Mouse (Mus musculus) embryonic facial prominence, embryonic 11.5 days (tissue): ENCODE data around the gene Clk3. TPM values are rescaled to one million over a fixed set of nuclear protein-coding genes. Genes with fewer than 3 reads are reported as not detected.

Experiments
- ATAC-seq: fragments of 200-750 bp; cut with Nextera tagmentation; replicated peaks from 2 replicates; pipeline ENCODE4 v1.8.0; 2017; ENCODE audit warnings: low read depth; ENCODE audit not compliant: insufficient number of reproducible peaks, low FRiP score, low TSS enrichment
- DNase-seq: peaks from one replicate; pipeline ENCODE4 v3.0.0-alpha.2; 2015; ENCODE audit warnings: low spot score
- H3K27ac ChIP-seq: fragments of 300-500 bp; sonication (generic); replicated peaks from 2 replicates; pipeline ENCODE4 v1.5.1; 2014; ENCODE audit warnings: mild to moderate bottlenecking, low read depth, low read length, control low read depth
- H3K27me3 ChIP-seq: fragments of 300-500 bp; sonication (generic); 2 replicates; pipeline ENCODE4 v1.6.1; 2014; ENCODE audit warnings: mild to moderate bottlenecking, low read length, moderate library complexity, mixed read lengths; ENCODE audit not compliant: control insufficient read depth, insufficient read depth
- H3K36me3 ChIP-seq: fragments of 300-500 bp; sonication (generic); replicated peaks from 2 replicates; pipeline ENCODE4 v1.6.1; 2014; ENCODE audit warnings: low read depth, mild to moderate bottlenecking, low read length, moderate library complexity, mixed read lengths; ENCODE audit not compliant: control insufficient read depth, insufficient read depth
- H3K4me1 ChIP-seq: fragments of 300-500 bp; sonication (generic); 2 replicates; pipeline ENCODE4 v1.6.1; 2014; ENCODE audit warnings: low read length, mixed read lengths; ENCODE audit not compliant: control insufficient read depth, insufficient read depth
- H3K4me2 ChIP-seq: fragments of 300-500 bp; sonication (generic); 2 replicates; pipeline ENCODE4 v1.6.1; 2014; ENCODE audit warnings: low read depth, mild to moderate bottlenecking, control low read depth, low read length, moderate library complexity
- H3K4me3 ChIP-seq: fragments of 300-500 bp; sonication (generic); 2 replicates; pipeline ENCODE4 v1.5.1; 2014; ENCODE audit warnings: low read depth, low read length, control low read depth
- H3K9ac ChIP-seq: fragments of 300-500 bp; sonication (generic); replicated peaks from 2 replicates; pipeline ENCODE4 v1.6.1; 2014; ENCODE audit warnings: mild to moderate bottlenecking, control low read depth, low read length
- H3K9me3 ChIP-seq: fragments of 300-500 bp; sonication (generic); replicated peaks from 2 replicates; pipeline ENCODE4 v1.6.1; 2016; ENCODE audit warnings: mild to moderate bottlenecking, low read length, inconsistent platforms, mixed read lengths; ENCODE audit not compliant: control insufficient read depth
- WGBS: fragments of 180-500 bp; shearing (Covaris S2); extraction: QIAGEN DNeasy Blood & Tissue Kit; methylation state at CpG from one replicate; pipeline ENCODE4 v1.1.7; 2014; 5-methylcytosine and 5-hydroxymethylcytosine counted together
- polyA plus RNA-seq: library from polyadenylated mRNA; unstranded; fragments of >200 nt; fragmentation: Nextera tagmentation; extraction: Ambion mirVana; gene quantifications from 2 replicates; pipeline ENCODE4 v1.2.1, GENCODE M21; 2014

Clk3 gene
- polyA plus RNA-seq: 70.0 and 79.3 TPM in 2 replicates

DNA sequence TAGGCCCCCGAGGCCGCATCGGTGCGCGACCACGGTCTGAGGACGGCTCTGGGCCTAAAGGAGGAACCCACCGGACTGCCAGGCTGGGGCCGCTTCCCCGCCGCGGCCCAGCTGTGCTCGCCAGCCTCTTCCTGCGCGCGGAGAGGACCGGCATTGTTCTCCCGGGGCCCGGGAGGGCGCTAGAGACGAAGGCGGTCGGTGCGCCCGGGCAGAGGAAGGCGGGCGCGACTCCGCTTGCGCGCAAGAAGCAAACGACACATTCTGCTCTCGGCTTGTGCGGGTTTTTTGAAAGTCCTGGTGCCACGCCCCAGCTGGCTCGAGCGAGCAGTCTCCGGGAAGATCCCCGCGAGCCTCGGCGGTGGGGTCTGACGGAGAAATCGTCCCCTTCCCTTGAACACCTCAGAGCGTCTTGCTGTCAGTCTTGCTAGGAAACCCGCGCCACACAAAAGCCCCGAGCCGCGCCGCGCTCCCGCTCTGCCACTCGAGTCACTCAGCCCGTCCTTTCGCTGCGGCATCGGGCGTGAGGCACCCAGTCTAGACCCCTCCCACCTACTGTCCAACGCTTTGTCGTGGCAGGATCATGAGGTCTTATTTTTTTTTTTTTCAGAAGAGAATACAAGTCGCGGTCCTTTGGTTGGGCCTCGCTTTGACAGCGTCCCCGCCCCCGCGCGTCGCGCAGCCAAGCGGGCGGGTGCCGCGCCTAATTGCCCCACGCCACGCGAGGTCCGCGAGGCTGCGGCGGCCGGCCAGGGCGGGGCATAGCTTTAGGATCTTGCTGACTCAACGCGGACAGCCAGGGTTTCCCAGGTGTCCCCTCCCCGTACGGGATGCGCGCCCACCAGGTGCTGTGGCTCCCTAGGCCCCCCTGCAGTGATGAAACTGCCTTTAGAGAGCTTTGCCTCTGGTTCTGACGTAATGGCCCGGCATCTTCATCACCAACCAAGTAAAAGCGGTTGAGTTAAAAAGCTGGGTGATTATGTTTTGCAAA lies at the start of gene Clk3:
Gene Clk3 (minus strand): TSS at position 497 of the 988 bp plus-strand sequence.
- under 1% methylated on average over 83 of the region's 93 CpGs for WGBS
- Histone ChIP-seq H3K27me3 (no peaks in the 10 kb centered on the region), H3K9me3 (no peaks in the 10 kb centered on the region), H3K9ac (peak within 1 kb of the TSS; percentile 98), H3K36me3 (no peaks in the 10 kb centered on the region; the same call in 1 of the 2 replicates), H3K4me3 (peak within 1 kb of the TSS; percentile 93), H3K4me2 (peak within 1 kb of the TSS; percentile 98), H3K4me1 (peaks cover 6% of the 10 kb centered on the region), H3K27ac (peak within 1 kb of the TSS; percentile 97)
- ATAC-seq (no peak; the same call in 1 of the 2 replicates), DNase-seq (peak; percentile 67)

DNA sequence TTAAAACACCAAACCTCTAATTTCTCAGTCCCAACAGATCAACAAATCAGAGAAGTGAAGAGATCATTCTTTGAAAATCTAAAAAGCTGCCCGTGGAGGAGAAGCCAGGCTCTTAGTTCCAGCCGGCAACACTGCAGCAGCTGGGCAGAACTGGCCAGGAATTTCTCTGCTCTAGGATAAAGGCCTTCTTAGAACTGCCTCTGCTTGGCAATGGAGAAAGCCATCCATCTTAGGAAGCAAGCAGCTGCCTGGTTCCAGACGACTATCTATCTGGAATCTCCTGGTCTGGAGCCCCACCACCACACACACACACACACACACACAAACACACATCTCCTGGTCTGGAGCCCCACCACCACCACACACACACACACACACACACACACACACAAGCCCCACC lies 49.2 kb upstream of the Clk3 start:
- H3K36me3 ChIP-seq: no peaks in the 10 kb centered on the region
- ATAC-seq (no peak), DNase-seq (no peak)
- no peak overlapping the region for H3K9ac ChIP-seq
- H3K27me3 ChIP-seq: no peaks in the 10 kb centered on the region
- no peak overlapping the region for H3K4me3 ChIP-seq
- peaks cover 15% of the 10 kb centered on the region for H3K4me1 ChIP-seq
- no peaks in the 10 kb centered on the region for H3K9me3 ChIP-seq
- H3K4me2 ChIP-seq: no peak overlapping the region
- H3K27ac ChIP-seq: no peak overlapping the region
- WGBS: 39% methylated on average over 3 of the region's 3 CpGs

DNA sequence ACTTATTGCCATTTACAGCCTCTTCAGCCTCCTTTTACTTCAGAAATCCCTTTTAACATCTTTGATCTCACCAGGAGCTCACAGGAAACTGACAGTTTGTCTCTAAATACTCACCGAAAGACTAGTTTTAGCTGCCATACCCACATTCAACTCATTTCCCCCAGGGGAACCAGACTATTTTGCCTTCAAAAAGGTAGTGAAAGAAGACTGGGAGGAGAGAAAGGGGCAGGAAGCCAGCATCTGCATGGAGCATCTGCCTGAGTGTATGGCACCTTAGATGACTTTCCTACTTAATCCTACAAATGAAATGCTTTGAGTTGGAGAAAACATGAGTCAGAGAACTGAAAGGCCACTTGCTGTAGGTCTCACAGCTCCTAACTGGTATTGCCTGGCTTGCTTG lies 48.4 kb upstream of the Clk3 start:
- Histone ChIP-seq H3K27ac (no peak overlapping the region), H3K36me3 (no peaks in the 10 kb centered on the region), H3K27me3 (no peaks in the 10 kb centered on the region), H3K9me3 (no peaks in the 10 kb centered on the region), H3K4me2 (no peak overlapping the region), H3K4me1 (peaks cover 15% of the 10 kb centered on the region), H3K4me3 (no peak overlapping the region), H3K9ac (no peak overlapping the region)
- ATAC-seq (no peak), DNase-seq (no peak)
- 20% methylated on average over 1 of the region's 1 CpGs for WGBS

DNA sequence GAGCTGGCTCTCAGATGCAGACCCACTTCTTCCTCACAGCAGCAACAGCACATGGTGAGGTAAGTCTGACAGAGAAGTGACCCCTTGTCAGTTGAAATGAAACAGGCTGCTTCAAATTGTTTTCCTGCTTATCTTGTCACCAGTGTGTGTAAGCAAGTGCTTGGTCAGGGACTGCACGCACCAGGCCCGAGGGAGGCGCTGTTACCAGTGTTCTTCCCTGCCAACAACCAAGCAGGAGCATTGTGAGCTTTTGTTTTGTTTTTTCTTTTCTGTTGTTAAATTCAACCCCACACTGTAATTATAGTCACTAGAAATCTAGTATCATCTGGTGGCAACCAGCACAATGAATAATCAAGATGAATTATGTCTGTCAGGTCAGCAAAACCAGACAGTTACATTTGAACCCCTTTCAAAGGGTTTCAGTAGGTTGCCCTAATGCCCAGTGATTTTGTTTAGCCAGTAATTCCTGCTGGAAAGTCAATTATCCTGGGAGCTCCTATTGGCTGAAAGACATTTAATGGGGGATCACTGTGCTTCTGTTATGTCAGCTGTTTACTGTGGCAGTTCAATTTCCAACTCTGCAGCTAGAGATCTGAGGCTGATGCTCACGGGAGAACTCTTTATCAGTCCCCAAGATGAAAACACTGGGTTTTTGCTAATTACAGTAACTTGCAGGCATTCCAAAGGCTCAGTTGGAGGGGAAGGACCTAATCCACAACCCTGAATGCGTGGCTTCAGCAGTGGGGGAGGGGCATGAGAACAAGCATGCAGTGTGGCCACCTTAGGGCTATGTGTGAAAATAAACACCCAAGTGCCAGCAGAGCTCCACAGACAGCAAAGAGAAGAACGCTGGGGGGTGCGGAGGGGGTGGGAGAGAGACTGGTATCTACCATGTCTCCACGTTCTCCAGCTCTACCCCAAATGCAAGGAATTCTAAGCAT lies 46.4 kb upstream of the Clk3 start:
- ATAC-seq (no peak), DNase-seq (peak; percentile 36)
- Histone ChIP-seq H3K9ac (no peak overlapping the region), H3K27me3 (no peaks in the 10 kb centered on the region), H3K4me2 (no peak overlapping the region), H3K9me3 (no peaks in the 10 kb centered on the region), H3K4me3 (no peak overlapping the region), H3K36me3 (no peaks in the 10 kb centered on the region), H3K27ac (no peak overlapping the region), H3K4me1 (peaks cover 8% of the 10 kb centered on the region)
- 32% methylated on average over 8 of the region's 8 CpGs for WGBS

DNA sequence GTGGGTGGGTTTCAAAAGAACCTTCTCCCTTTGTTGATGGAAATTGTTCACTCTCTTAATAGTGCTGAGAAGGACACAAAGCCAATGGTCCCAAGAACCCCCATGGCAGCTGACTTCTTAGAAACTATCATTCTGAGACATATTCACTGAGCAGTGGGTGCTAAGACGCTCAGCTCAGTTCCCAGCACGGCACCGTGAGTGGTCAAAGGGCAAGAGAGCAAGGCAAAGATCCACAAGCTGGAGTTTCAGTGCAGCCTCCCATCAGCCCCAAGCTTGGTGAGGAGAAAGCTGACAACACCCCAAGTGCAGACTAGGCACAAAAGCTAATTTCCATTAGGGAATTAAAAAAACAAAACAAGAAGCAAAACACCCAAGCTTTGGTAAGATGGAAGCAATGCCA lies 45.0 kb upstream of the Clk3 start:
- H3K4me3 ChIP-seq: no peak overlapping the region
- no peaks in the 10 kb centered on the region for H3K9me3 ChIP-seq
- ATAC-seq: no peak
- no peaks in the 10 kb centered on the region for H3K27me3 ChIP-seq
- H3K9ac ChIP-seq: no peak overlapping the region
- H3K4me1 ChIP-seq: peaks cover 7% of the 10 kb centered on the region
- H3K36me3 ChIP-seq: no peaks in the 10 kb centered on the region
- no peak for DNase-seq
- no peak overlapping the region for H3K4me2 ChIP-seq
- WGBS: 75% methylated on average over 3 of the region's 3 CpGs
- no peak overlapping the region for H3K27ac ChIP-seq

DNA sequence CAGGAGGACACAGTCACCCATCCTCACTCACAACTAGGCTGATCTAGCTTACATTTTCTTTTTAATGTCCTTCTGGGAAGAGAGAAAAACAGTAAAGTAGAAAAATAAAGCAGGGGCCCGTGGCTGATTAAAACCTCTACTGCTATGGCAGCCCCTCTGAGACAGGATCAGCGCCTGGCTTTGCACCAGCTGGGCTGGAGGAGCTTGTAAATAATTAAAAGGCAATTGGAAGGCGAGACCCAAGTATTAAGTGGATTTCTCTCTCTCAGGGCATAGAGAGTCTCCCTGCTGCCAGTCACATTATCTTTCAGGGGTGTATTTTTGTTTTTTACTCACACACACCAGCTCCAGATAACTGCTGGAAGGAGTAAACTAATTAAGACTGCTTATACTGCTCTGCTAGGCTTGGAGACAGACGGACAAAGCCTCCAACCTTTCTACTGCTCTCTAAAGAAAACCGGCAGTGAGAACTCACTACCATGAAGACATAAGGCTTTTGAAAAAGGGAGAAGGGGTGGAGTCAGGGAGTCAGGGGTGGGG lies 43.2 kb upstream of the Clk3 start:
- H3K4me2 ChIP-seq: no peak overlapping the region
- ATAC-seq (no peak), DNase-seq (no peak)
- H3K4me1 ChIP-seq: peaks cover 5% of the 10 kb centered on the region
- no peaks in the 10 kb centered on the region for H3K9me3 ChIP-seq
- no peak overlapping the region for H3K27ac ChIP-seq
- H3K36me3 ChIP-seq: no peaks in the 10 kb centered on the region
- H3K4me3 ChIP-seq: no peak overlapping the region
- 50% methylated on average over 5 of the region's 5 CpGs for WGBS
- H3K27me3 ChIP-seq: no peaks in the 10 kb centered on the region
- no peak overlapping the region for H3K9ac ChIP-seq

DNA sequence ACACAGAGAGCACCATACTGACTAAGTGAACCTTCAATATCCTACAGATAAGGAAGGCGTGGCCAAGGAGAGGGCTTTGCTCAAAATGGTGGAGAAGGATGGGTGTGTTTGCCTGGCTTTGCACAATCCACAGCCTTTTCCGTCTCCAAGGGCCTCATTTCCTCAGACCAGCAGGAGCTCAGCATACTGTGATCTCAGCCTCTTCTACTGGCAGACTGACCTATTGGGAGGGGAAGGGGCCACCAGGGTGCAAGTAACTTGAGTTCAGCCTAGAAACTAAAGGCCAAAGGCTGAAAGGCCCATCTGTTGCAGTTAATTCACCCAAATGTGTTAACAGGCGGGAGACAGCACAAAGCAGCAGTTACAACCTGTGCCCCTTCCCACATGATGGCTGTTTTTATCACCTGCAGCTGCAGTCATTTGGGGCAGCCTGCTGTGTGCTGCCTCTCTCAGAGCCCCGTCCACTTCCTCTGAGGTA lies 41.6 kb upstream of the Clk3 start:
- ATAC-seq: no peak
- H3K36me3 ChIP-seq: no peaks in the 10 kb centered on the region
- no peak overlapping the region for H3K4me3 ChIP-seq
- H3K9ac ChIP-seq: no peak overlapping the region
- H3K27me3 ChIP-seq: no peaks in the 10 kb centered on the region
- no peak overlapping the region for H3K4me2 ChIP-seq
- H3K9me3 ChIP-seq: no peaks in the 10 kb centered on the region
- DNase-seq: no peak
- WGBS: 58% methylated on average over 4 of the region's 4 CpGs
- H3K27ac ChIP-seq: no peak overlapping the region
- peaks cover under 1% of the 10 kb centered on the region for H3K4me1 ChIP-seq
